Mouse (Mus musculus): ENCODE measurements around the gene Ppp1r2. TPM values are rescaled to one million over a fixed set of nuclear protein-coding genes. Genes with fewer than 3 reads are reported as not detected.

Ppp1r2 gene
- polyA plus RNA-seq, 1 experiment from 2014 or later: 120 TPM

DNA sequence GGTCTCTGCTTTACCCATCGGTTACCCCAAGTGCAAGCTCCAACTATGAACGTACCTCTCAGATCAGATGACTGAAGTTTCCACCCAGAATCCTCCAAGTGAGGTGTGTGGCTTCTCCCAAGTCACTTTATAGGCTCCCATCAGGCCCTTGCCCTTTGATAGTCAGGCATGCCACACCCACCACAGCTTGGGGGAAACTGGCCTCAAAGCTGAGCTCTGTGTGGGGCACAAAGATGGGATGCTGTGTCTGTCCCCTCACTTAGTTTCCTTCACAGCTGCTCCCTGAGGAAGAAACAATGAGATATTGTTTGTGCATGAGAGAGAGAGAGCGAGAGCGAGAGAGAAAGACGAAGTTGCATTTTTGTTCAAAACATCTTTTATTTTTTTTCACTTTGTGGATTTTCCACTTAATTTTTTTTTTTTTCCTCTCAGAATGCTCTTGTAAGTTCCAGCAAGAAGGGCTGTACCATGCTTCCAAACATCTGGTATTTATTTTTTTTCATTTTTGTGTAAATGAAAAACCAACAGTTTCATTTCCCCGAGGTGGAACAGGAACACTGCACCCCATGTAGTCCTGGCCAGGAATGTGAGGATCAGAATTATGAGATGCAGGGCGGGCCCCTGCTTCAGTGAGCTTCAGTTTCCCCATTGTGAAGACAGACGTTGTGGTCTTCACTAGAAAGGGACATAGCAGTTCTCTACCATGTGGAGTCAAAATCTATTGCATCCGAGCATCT, 39.6 kb upstream of the Ppp1r2 start, which contains the start of gene Apod:
Apod (minus strand) TSS at position 312 of the 737 bp plus-strand sequence.
- H3K9me3 ChIP-seq (replicated peaks; ENCODE audit: control insufficient read depth, low read length): no peaks in the 10 kb centered on the region
- no peak for ATAC-seq (replicated peaks; ENCODE audit: extremely low read depth, insufficient read depth, low FRiP score)
- H3K4me1 ChIP-seq (ENCODE audit: control insufficient read depth, insufficient read depth, low read length): no peaks in the 10 kb centered on the region
- no peaks in the 10 kb centered on the region for H3K36me3 ChIP-seq (ENCODE audit: control insufficient read depth, insufficient read depth)
- WGBS: 67% methylated on average over 9 of the region's 9 CpGs
- no peak within 1 kb of the TSS for H3K9ac ChIP-seq (ENCODE audit: low read length)
- no peak within 1 kb of the TSS for H3K4me3 ChIP-seq (ENCODE audit: low read length)
- no peak within 1 kb of the TSS for H3K27ac ChIP-seq (ENCODE audit: low read length)
- no peaks in the 10 kb centered on the region for H3K27me3 ChIP-seq (ENCODE audit: control insufficient read depth, insufficient read depth, low read length)
- H3K4me2 ChIP-seq (ENCODE audit: low read depth, low read length): no peak within 1 kb of the TSS

- Histone ChIP-seq H3K36me3 (ENCODE audit: control insufficient read depth, insufficient read depth) (no peaks in the 10 kb centered on the region), H3K4me3 (ENCODE audit: low read length) (no peak overlapping the region), H3K4me2 (ENCODE audit: low read depth, low read length) (no peak overlapping the region), H3K27ac (ENCODE audit: low read length) (no peak overlapping the region), H3K9ac (ENCODE audit: low read length) (no peak overlapping the region), H3K9me3 (replicated peaks; ENCODE audit: control insufficient read depth, low read length) (no peaks in the 10 kb centered on the region), H3K27me3 (ENCODE audit: control insufficient read depth, insufficient read depth, low read length) (no peaks in the 10 kb centered on the region), H3K4me1 (ENCODE audit: control insufficient read depth, insufficient read depth, low read length) (no peaks in the 10 kb centered on the region)
- ATAC-seq (replicated peaks; ENCODE audit: extremely low read depth, insufficient read depth, low FRiP score): no peak
- WGBS: 71% methylated on average over 2 of the region's 2 CpGs
Observed at GRCm38 (mm10) chr16:31313611-31314010, 38.5 kb upstream of the Ppp1r2 start.

DNA sequence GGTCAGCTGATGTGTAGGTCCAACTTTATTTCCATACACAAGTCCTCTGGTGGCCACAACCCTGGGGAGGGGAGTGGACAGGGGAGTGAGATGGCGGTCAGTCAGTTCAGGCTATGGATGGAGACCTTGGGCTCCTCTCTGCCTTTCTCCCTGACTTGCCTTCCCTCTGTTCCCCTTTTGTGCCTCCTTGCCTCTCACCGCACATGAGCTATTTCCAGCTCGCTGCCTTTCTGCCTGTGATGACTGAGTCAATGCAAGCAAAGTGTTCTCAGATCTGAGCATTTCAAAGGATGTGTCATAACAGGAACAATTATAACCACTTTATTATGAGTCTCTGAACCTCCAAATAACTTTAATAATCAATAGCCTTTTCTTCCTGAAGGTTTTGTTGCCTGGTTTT, 37.2 kb upstream of the Ppp1r2 start:
- Histone ChIP-seq H3K27me3 (ENCODE audit: control insufficient read depth, insufficient read depth, low read length) (no peaks in the 10 kb centered on the region), H3K4me3 (ENCODE audit: low read length) (no peak overlapping the region), H3K9me3 (replicated peaks; ENCODE audit: control insufficient read depth, low read length) (no peaks in the 10 kb centered on the region), H3K4me2 (ENCODE audit: low read depth, low read length) (no peak overlapping the region), H3K9ac (ENCODE audit: low read length) (no peak overlapping the region), H3K27ac (ENCODE audit: low read length) (no peak overlapping the region), H3K36me3 (ENCODE audit: control insufficient read depth, insufficient read depth) (no peaks in the 10 kb centered on the region), H3K4me1 (ENCODE audit: control insufficient read depth, insufficient read depth, low read length) (no peaks in the 10 kb centered on the region)
- no peak for ATAC-seq (replicated peaks; ENCODE audit: extremely low read depth, insufficient read depth, low FRiP score)
- 55% methylated on average over 3 of the region's 3 CpGs for WGBS

- no peak overlapping the region for H3K27ac ChIP-seq (ENCODE audit: low read length)
- H3K27me3 ChIP-seq (ENCODE audit: control insufficient read depth, insufficient read depth, low read length): no peaks in the 10 kb centered on the region
- no peak overlapping the region for H3K4me3 ChIP-seq (ENCODE audit: low read length)
- 67% methylated on average over 5 of the region's 5 CpGs for WGBS
- ATAC-seq (replicated peaks; ENCODE audit: extremely low read depth, insufficient read depth, low FRiP score): no peak; the same call in 1 of the 2 replicates
- no peaks in the 10 kb centered on the region for H3K4me1 ChIP-seq (ENCODE audit: control insufficient read depth, insufficient read depth, low read length)
- no peak overlapping the region for H3K4me2 ChIP-seq (ENCODE audit: low read depth, low read length)
- H3K36me3 ChIP-seq (ENCODE audit: control insufficient read depth, insufficient read depth): no peaks in the 10 kb centered on the region
- H3K9me3 ChIP-seq (replicated peaks; ENCODE audit: control insufficient read depth, low read length): no peaks in the 10 kb centered on the region
- no peak overlapping the region for H3K9ac ChIP-seq (ENCODE audit: low read length)
Observed at GRCm38 (mm10) chr16:31305199-31305919, 30.3 kb upstream of the Ppp1r2 start.

GRCm38 (mm10) chr16:31303276-31303675, 28.2 kb upstream of the Ppp1r2 start:
- H3K4me3 ChIP-seq (ENCODE audit: low read length): no peak overlapping the region
- no peak for ATAC-seq (replicated peaks; ENCODE audit: extremely low read depth, insufficient read depth, low FRiP score)

GRCm38 (mm10) chr16:31300883-31301532, 25.9 kb upstream of the Ppp1r2 start:
- Histone ChIP-seq H3K36me3 (ENCODE audit: control insufficient read depth, insufficient read depth) (no peaks in the 10 kb centered on the region), H3K27ac (ENCODE audit: low read length) (no peak overlapping the region), H3K4me2 (ENCODE audit: low read depth, low read length) (no peak overlapping the region), H3K4me3 (ENCODE audit: low read length) (no peak overlapping the region), H3K4me1 (ENCODE audit: control insufficient read depth, insufficient read depth, low read length) (peaks cover 3% of the 10 kb centered on the region; the same call in 1 of the 2 replicates), H3K9me3 (replicated peaks; ENCODE audit: control insufficient read depth, low read length) (no peaks in the 10 kb centered on the region), H3K27me3 (ENCODE audit: control insufficient read depth, insufficient read depth, low read length) (no peaks in the 10 kb centered on the region), H3K9ac (ENCODE audit: low read length) (no peak overlapping the region)
- no peak for ATAC-seq (replicated peaks; ENCODE audit: extremely low read depth, insufficient read depth, low FRiP score)
- 79% methylated on average over 6 of the region's 6 CpGs for WGBS

More at GRCm38 (mm10) chr16:31303276-31303675, 28.2 kb upstream of the Ppp1r2 start:
- Histone ChIP-seq H3K4me2 (ENCODE audit: low read depth, low read length) (no peak overlapping the region), H3K36me3 (ENCODE audit: control insufficient read depth, insufficient read depth) (no peaks in the 10 kb centered on the region), H3K27me3 (ENCODE audit: control insufficient read depth, insufficient read depth, low read length) (no peaks in the 10 kb centered on the region), H3K4me1 (ENCODE audit: control insufficient read depth, insufficient read depth, low read length) (peaks cover 3% of the 10 kb centered on the region; the same call in 1 of the 2 replicates), H3K27ac (ENCODE audit: low read length) (no peak overlapping the region), H3K9me3 (replicated peaks; ENCODE audit: control insufficient read depth, low read length) (no peaks in the 10 kb centered on the region), H3K9ac (ENCODE audit: low read length) (no peak overlapping the region)
- WGBS: 66% methylated on average over 10 of the region's 10 CpGs

- 66% methylated on average over 7 of the region's 7 CpGs for WGBS
- no peaks in the 10 kb centered on the region for H3K9me3 ChIP-seq (replicated peaks; ENCODE audit: control insufficient read depth, low read length)
Observed at GRCm38 (mm10) chr16:31300467-31300866, 25.4 kb upstream of the Ppp1r2 start.

DNA sequence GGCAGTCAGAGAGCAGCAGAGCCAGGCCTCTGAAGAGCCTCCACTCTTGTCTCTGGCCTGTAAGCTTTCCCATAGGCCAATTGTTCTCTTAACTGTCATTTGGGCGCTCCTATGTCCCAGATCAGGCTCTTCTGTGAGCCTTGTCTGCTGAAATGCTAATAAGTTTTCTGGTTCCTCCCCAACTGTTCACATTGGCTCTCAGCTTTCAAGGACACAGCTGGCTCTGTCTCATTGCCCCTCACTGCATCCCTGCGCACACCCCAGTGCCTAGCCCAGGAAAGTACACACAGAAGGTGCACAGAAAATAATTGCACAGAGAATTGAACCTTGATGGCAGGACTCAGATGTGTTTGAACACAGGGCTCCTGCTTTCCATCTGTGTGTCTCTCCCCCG, 24.9 kb upstream of the Ppp1r2 start:
- WGBS: 69% methylated on average over 3 of the region's 3 CpGs
- Histone ChIP-seq H3K4me2 (ENCODE audit: low read depth, low read length) (no peak overlapping the region), H3K4me1 (ENCODE audit: control insufficient read depth, insufficient read depth, low read length) (peaks cover 3% of the 10 kb centered on the region; the same call in 1 of the 2 replicates), H3K9ac (ENCODE audit: low read length) (no peak overlapping the region), H3K27me3 (ENCODE audit: control insufficient read depth, insufficient read depth, low read length) (no peaks in the 10 kb centered on the region), H3K4me3 (ENCODE audit: low read length) (no peak overlapping the region), H3K27ac (ENCODE audit: low read length) (no peak overlapping the region), H3K9me3 (replicated peaks; ENCODE audit: control insufficient read depth, low read length) (no peaks in the 10 kb centered on the region), H3K36me3 (ENCODE audit: control insufficient read depth, insufficient read depth) (no peaks in the 10 kb centered on the region)
- no peak for ATAC-seq (replicated peaks; ENCODE audit: extremely low read depth, insufficient read depth, low FRiP score)

More at GRCm38 (mm10) chr16:31300467-31300866, 25.4 kb upstream of the Ppp1r2 start:
- no peak overlapping the region for H3K27ac ChIP-seq (ENCODE audit: low read length)
- H3K9ac ChIP-seq (ENCODE audit: low read length): no peak overlapping the region
- no peak for ATAC-seq (replicated peaks; ENCODE audit: extremely low read depth, insufficient read depth, low FRiP score)
- peaks cover 3% of the 10 kb centered on the region; the same call in 1 of the 2 replicates for H3K4me1 ChIP-seq (ENCODE audit: control insufficient read depth, insufficient read depth, low read length)
- no peak overlapping the region for H3K4me3 ChIP-seq (ENCODE audit: low read length)
- no peaks in the 10 kb centered on the region for H3K27me3 ChIP-seq (ENCODE audit: control insufficient read depth, insufficient read depth, low read length)
- no peak overlapping the region for H3K4me2 ChIP-seq (ENCODE audit: low read depth, low read length)
- H3K36me3 ChIP-seq (ENCODE audit: control insufficient read depth, insufficient read depth): no peaks in the 10 kb centered on the region

Data from heart, embryonic 16.5 days (tissue).